Mouse (Mus musculus) E14TG2a.4 (cell line): ENCODE results near the gene Slc6a19.

ENCODE experiments used
- CTCF ChIP-seq: conservative IDR thresholded peaks from 2 replicates; pipeline ENCODE4 v1.5.1; 2014; ENCODE audit warnings: low read length
- NANOG ChIP-seq: IDR thresholded peaks from 2 replicates; pipeline ENCODE4 v1.6.1; 2014; ENCODE audit warnings: borderline replicate concordance, low read length, mixed read lengths

GRCm38 (mm10) chr13:73658953-73659352 is 45.7 kb downstream of the Slc6a19 start:
- TF ChIP-seq CTCF (no peak), NANOG (no peak)
